Mouse (Mus musculus): Measurements from ENCODE around the gene Usp2. TPM values are rescaled to one million over a fixed set of nuclear protein-coding genes. Genes with fewer than 3 reads are reported as not detected.
A peak's percentile ranks its signal among the peaks of the same experiment; 100 is the strongest.

Gene Usp2
- 10 to 100 TPM; 47.3 to 75.2 TPM for total RNA-seq (2021)
- long read RNA-seq, experiment 1, transcript Usp2-202 (12 exons, 2,057 nt): major isoform, 10 of 16 reads
- long read RNA-seq, experiment 1, partial matches to known transcripts: 2 of 16 reads
- long read RNA-seq, experiment 1, other reads (novel, unspliced or antisense): 1 of 16 reads
- long read RNA-seq, experiment 2, transcript Usp2-202 (12 exons, 2,057 nt): major isoform, 6 of 11 reads
- long read RNA-seq, experiment 2, partial matches to known transcripts: 1 of 11 reads
- long read RNA-seq, experiment 2, other reads (novel, unspliced or antisense): 1 of 11 reads

GRCm38 (mm10) chr9:44066785-44067225 lies at the start of gene Usp2:
Gene Usp2 (plus strand): TSS chr9:44067021.
- peak; percentile 99 for DNase-seq

GRCm38 (mm10) chr9:44017846-44018245 lies 49.0 kb upstream of the Usp2 start:
- DNase-seq: no peak

- DNase-seq: no peak
Observed at GRCm38 (mm10) chr9:44020001-44020400, 46.8 kb upstream of the Usp2 start.

GRCm38 (mm10) chr9:44022100-44022847 lies 44.5 kb upstream of the Usp2 start:
- DNase-seq: no peak

GRCm38 (mm10) chr9:44024096-44024495 lies 42.7 kb upstream of the Usp2 start:
- no peak for DNase-seq

- no peak for DNase-seq
Observed at GRCm38 (mm10) chr9:44029580-44030236, 37.1 kb upstream of the Usp2 start.

GRCm38 (mm10) chr9:44030646-44031045 lies 36.2 kb upstream of the Usp2 start:
- no peak for DNase-seq

- no peak for DNase-seq
Observed at GRCm38 (mm10) chr9:44031079-44031478, 35.7 kb upstream of the Usp2 start.

- DNase-seq: no peak
Observed at GRCm38 (mm10) chr9:44031946-44032345, 34.9 kb upstream of the Usp2 start.

GRCm38 (mm10) chr9:44033317-44033716 lies 33.5 kb upstream of the Usp2 start:
- no peak for DNase-seq

- no peak for DNase-seq
Observed at GRCm38 (mm10) chr9:44033957-44034727, 32.7 kb upstream of the Usp2 start.

- DNase-seq: no peak
Observed at GRCm38 (mm10) chr9:44037106-44037505, 29.7 kb upstream of the Usp2 start.

GRCm38 (mm10) chr9:44041511-44042395 lies 25.1 kb upstream of the Usp2 start:
- DNase-seq: no peak

GRCm38 (mm10) chr9:44042396-44042680 lies 24.5 kb upstream of the Usp2 start:
- DNase-seq: no peak

- DNase-seq: peak; percentile 14 to 30
Observed at GRCm38 (mm10) chr9:44042836-44043707, 23.7 kb upstream of the Usp2 start, which contains the start of gene Thy1. Gene Thy1 (plus strand): TSS chr9:44043384.

- DNase-seq: peak in 1 of 2 experiments; percentile 15
Observed at GRCm38 (mm10) chr9:44043708-44044425, 23.0 kb upstream of the Usp2 start.

GRCm38 (mm10) chr9:44044426-44045157 lies 22.2 kb upstream of the Usp2 start:
- no peak for DNase-seq

- no peak for DNase-seq
Observed at GRCm38 (mm10) chr9:44045158-44045883, 21.5 kb upstream of the Usp2 start.
